8 mouse cellular contexts compared by ENCODE assay signal in genomic region chr7:120102164-120102972, GRCm38 (mm10). TPM values are rescaled to one million over a fixed set of nuclear protein-coding genes. Genes with fewer than 3 reads are reported as not detected.
DNase-seq lines count a peak whose midpoint lies in the region; ATAC-seq lines count a peak whose summit lies in the region.

Gene Tmem159 (plus strand): TSS chr7:120102353.

- intact Hi-C loops in left cerebral cortex, postnatal 4 days (cut with DNase I): loop anchor here (10.0 kb wide), 1 partner anchor 258 kb away; no protein-coding TSS in a partner anchor

- under 1% methylated on average over 42 of the region's 42 CpGs for WGBS in intestine, embryonic 16.5 days
- whole genome bisulfite sequencing in midbrain, embryonic 10.5 days: 1% methylated on average over 42 of the region's 42 CpGs

- no peaks in the 10 kb centered on the region for H3K36me3 ChIP-seq in intestine, embryonic 16.5 days (ENCODE audit: control insufficient read depth, insufficient read depth, low read length)
- H3K36me3 ChIP-seq in midbrain, embryonic 10.5 days: no peaks in the 10 kb centered on the region

- peak within 1 kb of the TSS; percentile 76 for H3K9ac ChIP-seq in intestine, embryonic 16.5 days (ENCODE audit: low read depth, low read length)

- H3K4me1 ChIP-seq in intestine, embryonic 16.5 days (ENCODE audit: control insufficient read depth, insufficient read depth, low read length): peaks cover 6% of the 10 kb centered on the region; the same call in 1 of the 2 replicates
- peaks cover 22% of the 10 kb centered on the region for H3K4me1 ChIP-seq in midbrain, embryonic 10.5 days

- peak within 1 kb of the TSS; percentile 67 for H3K27ac ChIP-seq in intestine, embryonic 16.5 days (ENCODE audit: low read length)
- peak within 1 kb of the TSS; percentile 78 for H3K27ac ChIP-seq in midbrain, embryonic 10.5 days (replicated peaks)

- H3K9me3 ChIP-seq in intestine, embryonic 16.5 days (ENCODE audit: control insufficient read depth, low read length): no peaks in the 10 kb centered on the region
- H3K9me3 ChIP-seq in midbrain, embryonic 10.5 days (replicated peaks): no peaks in the 10 kb centered on the region

- H3K27me3 ChIP-seq in intestine, embryonic 16.5 days (replicated peaks; ENCODE audit: control insufficient read depth, insufficient read depth, low read length): no peaks in the 10 kb centered on the region
- H3K27me3 ChIP-seq in midbrain, embryonic 10.5 days (ENCODE audit: low read depth, poor library complexity, severe bottlenecking): peaks cover 23% of the 10 kb centered on the region

- DNase-seq in adrenal gland, postnatal 25 days: peak; percentile 94
- peak; percentile 94 for DNase-seq in embryo, embryonic 9.5 days (ENCODE audit: extremely low spot score)
- no peak for DNase-seq in gonadal fat pad, adult 2 months (ENCODE audit: low read depth)
- peak; percentile 93 for DNase-seq in left cerebral cortex, postnatal 4 days
- peak; percentile 90 for DNase-seq in midbrain, embryonic 10.5 days (ENCODE audit: low spot score)
- peak; percentile 60 for DNase-seq in right cerebral cortex, postnatal 25 days
- peak; percentile 89 to 93 for DNase-seq in urinary bladder, postnatal 36 days (ENCODE audit: low spot score in 2 of 2)

- ATAC-seq in intestine, embryonic 16.5 days: peak; percentile 97

- peak within 1 kb of the TSS; percentile 89 for H3K4me2 ChIP-seq in intestine, embryonic 16.5 days (ENCODE audit: low read depth, low read length)

- H3K4me3 ChIP-seq in intestine, embryonic 16.5 days (ENCODE audit: low read length): peak within 1 kb of the TSS; percentile 66
- peak within 1 kb of the TSS; percentile 64 for H3K4me3 ChIP-seq in midbrain, embryonic 10.5 days

RNA-seq across cellular contexts. Expression of gene Tmem159, which starts in this region (rescaled TPM):
- 80.3 and 83.9 TPM in 2 replicates for total RNA-seq in adrenal gland, postnatal 25 days (2021)
- polyA plus RNA-seq in gonadal fat pad, adult 2 months (2012; rRNA removed): 62.7 and 64.9 TPM in 2 replicates
- 25.3 and 28.1 TPM in 2 replicates for polyA plus RNA-seq in intestine, embryonic 16.5 days (2015; fragmentation: Nextera tagmentation; extraction: Ambion mirVana)
- 1 to 10 TPM; 7.0 to 9.1 TPM for total RNA-seq in left cerebral cortex, postnatal 4 days (2021)
- polyA plus RNA-seq in midbrain, embryonic 10.5 days (2016; fragmentation: Nextera tagmentation; extraction: Ambion mirVana): 23.9 and 25.9 TPM in 2 replicates
